Mouse (Mus musculus): ENCODE data around the gene Lrrc25. TPM values are rescaled to one million over a fixed set of nuclear protein-coding genes. Genes with fewer than 3 reads are reported as not detected.

Lrrc25 gene
- total and polyA plus RNA-seq, 2 experiments: 1.4 to 7.0 TPM

DNA sequence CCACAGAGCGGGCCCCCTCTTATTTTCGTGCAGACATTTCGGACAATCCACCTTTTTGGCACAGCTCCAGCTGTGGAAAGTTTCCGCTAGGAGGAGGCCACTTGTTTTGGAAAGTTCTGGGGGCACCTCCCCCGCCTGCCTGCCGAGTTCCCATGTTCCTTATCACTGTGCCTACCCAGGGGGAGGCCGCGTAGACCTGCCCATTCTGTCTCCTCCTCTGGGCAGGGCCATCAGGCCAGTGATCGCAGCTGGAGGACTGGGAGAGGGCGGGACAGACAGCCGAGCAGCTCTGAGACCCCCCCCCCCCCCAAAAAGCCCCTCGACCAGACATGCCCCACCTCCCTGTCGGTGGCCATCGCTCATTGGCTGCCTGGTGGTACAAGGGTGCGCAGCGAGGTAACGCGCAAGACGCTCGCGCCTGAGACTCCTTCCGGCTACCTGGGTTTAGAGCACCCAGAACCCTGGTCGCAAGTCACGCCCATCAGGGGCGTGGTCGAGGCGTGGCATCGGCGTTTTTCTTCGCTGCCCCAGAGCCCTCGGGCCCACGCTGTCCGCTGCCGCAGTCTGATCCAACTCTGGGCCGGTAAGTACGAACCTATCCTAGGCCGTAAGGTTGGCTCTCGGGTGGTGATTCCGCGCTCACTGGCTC is 21.9 kb upstream of the Lrrc25 start, which contains the start of gene Isyna1:
Gene Isyna1 (plus strand): TSS at position 413 of the 649 bp plus-strand sequence.
- no peaks in the 10 kb centered on the region for H3K27me3 ChIP-seq (ENCODE audit: control insufficient read depth, insufficient read depth, low read length)
- H3K36me3 ChIP-seq (ENCODE audit: control insufficient read depth, insufficient read depth, low read length): peaks cover 10% of the 10 kb centered on the region

DNA sequence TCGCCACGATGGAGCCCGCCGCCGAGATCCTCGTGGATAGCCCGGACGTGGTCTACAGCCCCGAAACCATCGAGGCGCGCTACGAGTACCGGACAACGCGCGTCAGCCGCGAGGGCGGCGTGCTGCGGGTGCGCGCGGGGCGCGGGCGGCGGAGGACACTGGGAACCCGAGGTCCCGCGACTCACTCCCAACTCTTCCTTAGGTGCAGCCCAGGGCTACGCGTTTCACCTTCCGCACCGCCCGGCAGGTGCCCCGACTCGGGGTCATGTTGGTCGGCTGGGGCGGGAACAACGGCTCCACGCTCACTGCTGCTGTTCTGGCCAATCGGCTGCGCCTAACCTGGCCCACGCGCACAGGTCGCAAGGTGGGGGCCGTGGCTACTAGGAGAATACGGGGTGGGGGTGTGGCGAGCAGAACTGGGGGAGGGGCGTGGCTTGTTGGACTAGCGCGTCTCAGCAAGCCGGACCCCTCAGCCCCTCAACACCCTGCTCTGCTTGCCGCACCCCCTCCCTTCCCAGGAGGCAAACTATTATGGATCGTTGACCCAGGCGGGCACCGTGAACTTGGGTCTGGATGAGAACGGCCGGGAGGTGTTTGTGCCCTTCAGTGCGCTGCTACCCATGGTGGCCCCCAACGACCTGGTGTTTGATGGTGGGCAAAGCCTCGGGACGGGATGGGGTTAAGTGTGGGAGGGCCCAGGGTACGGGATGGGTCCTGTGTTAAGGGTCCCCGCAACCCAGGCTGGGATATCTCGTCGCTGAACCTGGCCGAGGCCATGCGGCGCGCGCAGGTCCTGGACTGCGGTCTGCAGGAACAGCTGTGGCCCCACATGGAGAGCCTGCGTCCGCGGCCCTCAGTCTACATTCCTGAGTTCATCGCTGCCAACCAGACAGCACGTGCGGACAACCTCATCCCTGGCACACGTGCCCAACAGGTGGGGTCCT is 21.1 kb upstream of the Lrrc25 start:
- Histone ChIP-seq H3K36me3 (ENCODE audit: control insufficient read depth, insufficient read depth, low read length) (peaks cover 10% of the 10 kb centered on the region), H3K79me2 (ENCODE audit: control insufficient read depth, insufficient read depth, low read length) (no peaks in the 10 kb centered on the region), H3K4me1 (ENCODE audit: control insufficient read depth, insufficient read depth, low read length) (peaks cover 17% of the 10 kb centered on the region), H3K27ac (replicated peaks; ENCODE audit: insufficient read depth, low read depth, low read length) (no peak overlapping the region), H3K27me3 (ENCODE audit: control insufficient read depth, insufficient read depth, low read length) (no peaks in the 10 kb centered on the region), H3K9ac (ENCODE audit: low read depth, low read length) (peak overlapping the region; percentile 54), H3K4me3 (ENCODE audit: insufficient read depth, low read depth, low read length) (peak overlapping the region; percentile 55)
- no peak for DNase-seq (ENCODE audit: extremely low read depth, low read depth, low spot score)
- WGBS: 19% methylated on average over 82 of the region's 82 CpGs
- TF ChIP-seq CTCF (IDR thresholded peaks at IDR 0.05; ENCODE audit: low read depth, low read length) (no peak), POLR2A (IDR thresholded peaks at IDR 0.05; ENCODE audit: extremely low read depth, insufficient read depth, low read length) (no peak)

More for the DNA sequence above, 21.9 kb upstream of the Lrrc25 start, which contains the start of gene Isyna1:
- H3K9ac ChIP-seq (ENCODE audit: low read depth, low read length): peak within 1 kb of the TSS; percentile 54
- peak within 1 kb of the TSS; percentile 55 for H3K4me3 ChIP-seq (ENCODE audit: insufficient read depth, low read depth, low read length)
- H3K4me1 ChIP-seq (ENCODE audit: control insufficient read depth, insufficient read depth, low read length): peaks cover 17% of the 10 kb centered on the region
- H3K27ac ChIP-seq (replicated peaks; ENCODE audit: insufficient read depth, low read depth, low read length): no peak within 1 kb of the TSS
- TF ChIP-seq CTCF (IDR thresholded peaks at IDR 0.05; ENCODE audit: low read depth, low read length) (no peak), POLR2A (IDR thresholded peaks at IDR 0.05; ENCODE audit: extremely low read depth, insufficient read depth, low read length) (no peak)
- WGBS: 2% methylated on average over 38 of the region's 40 CpGs
- H3K79me2 ChIP-seq (ENCODE audit: control insufficient read depth, insufficient read depth, low read length): no peaks in the 10 kb centered on the region
- DNase-seq (ENCODE audit: extremely low read depth, low read depth, low spot score): peak; percentile 67

DNA sequence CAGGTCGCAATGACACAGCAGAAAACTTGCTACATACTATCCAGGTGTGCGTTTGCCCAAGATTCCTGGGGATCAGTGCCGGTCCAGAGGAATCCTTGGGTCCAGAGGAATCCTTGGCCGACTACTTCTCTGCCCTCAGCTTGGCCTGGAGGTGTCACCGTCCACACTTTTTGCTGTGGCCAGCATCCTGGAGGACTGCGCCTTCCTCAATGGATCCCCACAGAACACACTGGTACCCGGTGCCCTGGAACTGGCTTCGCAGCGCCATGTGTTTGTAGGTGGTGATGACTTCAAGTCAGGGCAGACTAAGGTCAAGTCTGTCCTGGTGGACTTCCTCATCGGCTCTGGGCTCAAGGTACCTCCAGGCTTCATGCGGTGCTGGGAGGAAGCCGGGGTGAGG is 20.1 kb upstream of the Lrrc25 start:
- Histone ChIP-seq H3K4me3 (ENCODE audit: insufficient read depth, low read depth, low read length) (no peak overlapping the region), H3K4me1 (ENCODE audit: control insufficient read depth, insufficient read depth, low read length) (peaks cover 17% of the 10 kb centered on the region), H3K27me3 (ENCODE audit: control insufficient read depth, insufficient read depth, low read length) (no peaks in the 10 kb centered on the region), H3K79me2 (ENCODE audit: control insufficient read depth, insufficient read depth, low read length) (no peaks in the 10 kb centered on the region), H3K36me3 (ENCODE audit: control insufficient read depth, insufficient read depth, low read length) (peaks cover 5% of the 10 kb centered on the region; the same call in 1 of the 2 replicates), H3K9ac (ENCODE audit: low read depth, low read length) (no peak overlapping the region), H3K27ac (replicated peaks; ENCODE audit: insufficient read depth, low read depth, low read length) (no peak overlapping the region)
- no peak for DNase-seq (ENCODE audit: extremely low read depth, low read depth, low spot score)
- no peak for TF ChIP-seq CTCF (IDR thresholded peaks at IDR 0.05; ENCODE audit: low read depth, low read length)
- TF ChIP-seq POLR2A (IDR thresholded peaks at IDR 0.05; ENCODE audit: extremely low read depth, insufficient read depth, low read length): no peak
- WGBS: 96% methylated on average over 12 of the region's 12 CpGs

DNA sequence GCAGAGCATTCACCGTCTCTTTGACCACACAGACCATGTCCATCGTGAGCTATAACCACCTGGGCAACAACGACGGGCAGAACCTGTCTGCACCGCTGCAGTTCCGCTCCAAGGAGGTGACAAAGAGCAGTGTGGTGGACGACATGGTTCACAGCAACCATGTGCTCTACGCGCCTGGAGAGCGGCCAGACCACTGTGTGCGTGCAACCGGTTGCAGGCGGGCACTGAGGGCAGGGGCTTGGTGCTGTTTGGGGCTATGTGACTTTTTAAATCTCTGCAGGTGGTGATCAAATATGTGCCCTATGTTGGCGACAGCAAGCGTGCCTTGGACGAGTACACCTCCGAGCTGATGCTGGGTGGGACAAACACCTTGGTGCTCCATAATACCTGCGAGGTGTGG is 19.7 kb upstream of the Lrrc25 start:
- Histone ChIP-seq H3K4me3 (ENCODE audit: insufficient read depth, low read depth, low read length) (no peak overlapping the region), H3K27me3 (ENCODE audit: control insufficient read depth, insufficient read depth, low read length) (no peaks in the 10 kb centered on the region), H3K79me2 (ENCODE audit: control insufficient read depth, insufficient read depth, low read length) (no peaks in the 10 kb centered on the region), H3K27ac (replicated peaks; ENCODE audit: insufficient read depth, low read depth, low read length) (no peak overlapping the region), H3K9ac (ENCODE audit: low read depth, low read length) (no peak overlapping the region), H3K36me3 (ENCODE audit: control insufficient read depth, insufficient read depth, low read length) (peaks cover 4% of the 10 kb centered on the region; the same call in 1 of the 2 replicates), H3K4me1 (ENCODE audit: control insufficient read depth, insufficient read depth, low read length) (peaks cover 17% of the 10 kb centered on the region)
- DNase-seq (ENCODE audit: extremely low read depth, low read depth, low spot score): no peak
- no peak for TF ChIP-seq CTCF (IDR thresholded peaks at IDR 0.05; ENCODE audit: low read depth, low read length)
- no peak for TF ChIP-seq POLR2A (IDR thresholded peaks at IDR 0.05; ENCODE audit: extremely low read depth, insufficient read depth, low read length)
- WGBS: 98% methylated on average over 18 of the region's 18 CpGs

DNA sequence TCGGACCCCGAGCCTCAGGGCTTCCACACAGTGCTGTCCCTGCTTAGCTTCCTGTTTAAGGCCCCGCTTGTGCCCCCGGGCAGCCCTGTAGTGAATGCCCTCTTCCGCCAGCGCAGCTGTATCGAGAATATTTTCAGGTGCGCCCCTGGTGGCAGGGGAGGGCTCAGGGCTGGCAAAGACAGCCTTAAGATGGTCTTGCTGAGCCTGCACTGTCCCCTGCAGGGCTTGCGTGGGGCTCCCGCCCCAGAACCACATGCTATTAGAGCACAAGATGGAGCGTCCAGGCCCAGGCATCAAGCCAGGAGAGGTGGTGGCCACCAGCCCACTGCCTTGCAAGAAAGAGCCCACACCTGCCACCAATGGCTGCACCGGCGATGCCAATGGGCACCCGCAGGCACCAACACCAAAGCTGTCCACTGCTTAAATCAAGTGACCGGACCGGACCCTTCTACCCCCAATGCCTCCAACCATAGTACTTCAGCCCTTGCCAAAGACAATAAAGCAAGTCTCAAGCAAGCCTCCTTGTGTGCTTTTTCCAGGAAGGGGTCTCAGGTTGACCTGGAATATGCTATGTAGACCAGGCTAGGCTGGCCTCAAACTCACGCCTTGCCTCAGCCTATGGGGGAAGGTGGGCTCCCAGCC is 19.1 kb upstream of the Lrrc25 start:
- H3K9ac ChIP-seq (ENCODE audit: low read depth, low read length): no peak overlapping the region
- H3K36me3 ChIP-seq (ENCODE audit: control insufficient read depth, insufficient read depth, low read length): no peaks in the 10 kb centered on the region
- no peak overlapping the region for H3K4me3 ChIP-seq (ENCODE audit: insufficient read depth, low read depth, low read length)

More for the DNA sequence above, 19.1 kb upstream of the Lrrc25 start:
- H3K27me3 ChIP-seq (ENCODE audit: control insufficient read depth, insufficient read depth, low read length): no peaks in the 10 kb centered on the region
- H3K79me2 ChIP-seq (ENCODE audit: control insufficient read depth, insufficient read depth, low read length): no peaks in the 10 kb centered on the region
- TF ChIP-seq POLR2A (IDR thresholded peaks at IDR 0.05; ENCODE audit: extremely low read depth, insufficient read depth, low read length) (no peak), CTCF (IDR thresholded peaks at IDR 0.05; ENCODE audit: low read depth, low read length) (no peak)
- H3K27ac ChIP-seq (replicated peaks; ENCODE audit: insufficient read depth, low read depth, low read length): no peak overlapping the region
- 97% methylated on average over 17 of the region's 17 CpGs for WGBS
- DNase-seq (ENCODE audit: extremely low read depth, low read depth, low spot score): no peak
- peaks cover 15% of the 10 kb centered on the region for H3K4me1 ChIP-seq (ENCODE audit: control insufficient read depth, insufficient read depth, low read length)

Measured in liver, adult 2 months (tissue).